21 mouse cellular contexts compared by ENCODE assay signal in the genomic region with DNA sequence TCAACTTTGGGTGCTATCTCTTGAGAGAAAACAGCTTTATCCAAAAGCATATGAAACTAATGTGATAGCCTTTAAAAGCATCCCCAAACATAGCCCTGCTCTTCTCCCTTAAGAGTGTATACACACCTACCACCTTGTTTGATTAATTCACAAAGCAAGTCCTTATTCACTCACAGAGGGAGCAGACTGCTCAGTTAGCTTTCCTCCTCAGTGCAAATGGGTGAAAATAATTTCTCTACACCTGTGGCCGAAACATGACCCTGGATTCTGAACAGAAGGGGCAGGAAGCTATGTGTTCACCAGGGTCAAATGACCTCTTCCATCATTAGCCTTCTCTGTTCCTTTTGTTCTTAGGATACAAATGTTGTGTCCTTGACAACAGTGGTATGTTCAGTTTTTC.
DNase-seq lines count a peak whose midpoint lies in the region; ATAC-seq and TF ChIP-seq lines count a peak whose summit lies in the region.
"Had no signal": no experiment of that assay in that cellular context is flagged by ENCODE, and none has a peak within 500 bp of the region (broad histone marks: within the 10 kb centered on the region; RNA-seq: fewer than 3 reads in every experiment).

No protein-coding gene starts in this region.

- no peak for TF ChIP-seq EP300 in stomach, postnatal 0 days (optimal IDR thresholded peaks at IDR 0.05)

- ATAC-seq in midbrain, embryonic 11.5 days (ENCODE audit: low FRiP score) = no peak
- no peak for ATAC-seq in midbrain, embryonic 16.5 days
- no peak for ATAC-seq in embryonic facial prominence, embryonic 12.5 days (ENCODE audit: insufficient number of reproducible peaks, insufficient read depth, low FRiP score, low TSS enrichment)
- no peak for ATAC-seq in stomach, postnatal 0 days (ENCODE audit: low FRiP score, low TSS enrichment)
- ATAC-seq: forebrain, embryonic 16.5 days; hindbrain, embryonic 16.5 days had no signal

- peak; percentile 33 for DNase-seq in midbrain, embryonic 11.5 days (ENCODE audit: low spot score, missing footprints)
- no peak for DNase-seq in limb, embryonic 10.5 days (ENCODE audit: low spot score)
- DNase-seq in stomach, postnatal 0 days (ENCODE audit: low spot score) = no peak
- DNase-seq in adrenal gland, postnatal 4 days (ENCODE audit: low spot score in 2 of 2) = no peak
- no peak for DNase-seq in adrenal gland, adult 8-10 months
- no peak for DNase-seq in ovary, postnatal 10 days (ENCODE audit: low spot score)
- DNase-seq: adrenal gland, postnatal 25 days; cerebellum, adult 2 months; cerebellum, postnatal 10 days; gastrocnemius, adult 2 months; gastrocnemius, postnatal 25 days; heart, postnatal 10 days; heart, postnatal 4 days; kidney, adult 11 months had no signal

- no peaks in the 10 kb centered on the region for H3K4me1 ChIP-seq in midbrain, embryonic 11.5 days (ENCODE audit: control insufficient read depth, insufficient read depth, low read length)
- no peaks in the 10 kb centered on the region for H3K4me1 ChIP-seq in midbrain, embryonic 16.5 days (ENCODE audit: control insufficient read depth, insufficient read depth, low read length)
- peaks cover 15% of the 10 kb centered on the region for H3K4me1 ChIP-seq in embryonic facial prominence, embryonic 12.5 days
- H3K4me1 ChIP-seq in limb, embryonic 10.5 days = peaks cover 35% of the 10 kb centered on the region
- H3K4me1 ChIP-seq in stomach, postnatal 0 days (replicated peaks; ENCODE audit: control insufficient read depth, insufficient read depth) = no peaks in the 10 kb centered on the region
- H3K4me1 ChIP-seq: hindbrain, embryonic 12.5 days had no signal

- TF ChIP-seq CTCF in stomach, postnatal 0 days (IDR thresholded peaks at IDR 0.05; ENCODE audit: low read depth) = no peak

- WGBS in midbrain, embryonic 11.5 days = 70% methylated on average over 1 of the region's 1 CpGs
- WGBS in midbrain, embryonic 16.5 days = 90% methylated on average over 1 of the region's 1 CpGs
- WGBS in embryonic facial prominence, embryonic 12.5 days = 46% methylated on average over 1 of the region's 1 CpGs
- 26% methylated on average over 1 of the region's 1 CpGs for WGBS in limb, embryonic 10.5 days
- WGBS in stomach, postnatal 0 days = 82% methylated on average over 1 of the region's 1 CpGs

- no peak overlapping the region for H3K4me2 ChIP-seq in midbrain, embryonic 11.5 days
- no peak overlapping the region for H3K4me2 ChIP-seq in midbrain, embryonic 16.5 days (ENCODE audit: low read length)
- no peak overlapping the region for H3K4me2 ChIP-seq in embryonic facial prominence, embryonic 12.5 days (replicated peaks)
- no peak overlapping the region for H3K4me2 ChIP-seq in stomach, postnatal 0 days (replicated peaks; ENCODE audit: low read depth)
- H3K4me2 ChIP-seq: hindbrain, embryonic 12.5 days had no signal

- H3K4me3 ChIP-seq in midbrain, embryonic 11.5 days (ENCODE audit: low read depth, low read length) = no peak overlapping the region
- H3K4me3 ChIP-seq in midbrain, embryonic 16.5 days (ENCODE audit: low read depth, low read length) = no peak overlapping the region
- no peak overlapping the region for H3K4me3 ChIP-seq in embryonic facial prominence, embryonic 12.5 days
- H3K4me3 ChIP-seq in limb, embryonic 10.5 days = no peak overlapping the region
- H3K4me3 ChIP-seq in stomach, postnatal 0 days (ENCODE audit: low read depth, low read length) = no peak overlapping the region
- H3K4me3 ChIP-seq: gastrocnemius, adult 2 months; heart, embryonic 10.5 days; hindbrain, embryonic 12.5 days had no signal

- no peaks in the 10 kb centered on the region for H3K36me3 ChIP-seq in midbrain, embryonic 11.5 days (ENCODE audit: control insufficient read depth, insufficient read depth, low read length)
- H3K36me3 ChIP-seq in midbrain, embryonic 16.5 days (ENCODE audit: control insufficient read depth, insufficient read depth, low read length) = no peaks in the 10 kb centered on the region
- no peaks in the 10 kb centered on the region for H3K36me3 ChIP-seq in embryonic facial prominence, embryonic 12.5 days
- no peaks in the 10 kb centered on the region for H3K36me3 ChIP-seq in limb, embryonic 10.5 days
- H3K36me3 ChIP-seq in stomach, postnatal 0 days (ENCODE audit: control insufficient read depth, insufficient read depth, low read length) = no peaks in the 10 kb centered on the region
- H3K36me3 ChIP-seq: G1E; heart, embryonic 10.5 days; hindbrain, embryonic 12.5 days had no signal

- H3K27me3 ChIP-seq in midbrain, embryonic 11.5 days (ENCODE audit: control insufficient read depth, insufficient read depth, low read length) = no peaks in the 10 kb centered on the region
- H3K27me3 ChIP-seq in midbrain, embryonic 16.5 days (ENCODE audit: control insufficient read depth, insufficient read depth, low read depth, low read length) = no peaks in the 10 kb centered on the region
- no peaks in the 10 kb centered on the region for H3K27me3 ChIP-seq in embryonic facial prominence, embryonic 12.5 days
- no peaks in the 10 kb centered on the region for H3K27me3 ChIP-seq in limb, embryonic 10.5 days (ENCODE audit: low read depth, poor library complexity, severe bottlenecking)
- H3K27me3 ChIP-seq in stomach, postnatal 0 days (ENCODE audit: control insufficient read depth, insufficient read depth, low read length) = no peaks in the 10 kb centered on the region
- H3K27me3 ChIP-seq: hindbrain, embryonic 12.5 days had no signal

- no peaks in the 10 kb centered on the region for H3K9me3 ChIP-seq in midbrain, embryonic 11.5 days (ENCODE audit: control insufficient read depth, low read length)
- H3K9me3 ChIP-seq in midbrain, embryonic 16.5 days (replicated peaks; ENCODE audit: control insufficient read depth, low read length, poor library complexity, severe bottlenecking) = no peaks in the 10 kb centered on the region
- no peaks in the 10 kb centered on the region for H3K9me3 ChIP-seq in embryonic facial prominence, embryonic 12.5 days
- no peaks in the 10 kb centered on the region for H3K9me3 ChIP-seq in limb, embryonic 10.5 days (replicated peaks)
- no peaks in the 10 kb centered on the region for H3K9me3 ChIP-seq in stomach, postnatal 0 days (ENCODE audit: control insufficient read depth, low read length)
- H3K9me3 ChIP-seq: G1E; heart, embryonic 10.5 days; hindbrain, embryonic 12.5 days had no signal

- H3K27ac ChIP-seq in midbrain, embryonic 11.5 days (ENCODE audit: low read depth, low read length) = no peak overlapping the region
- no peak overlapping the region for H3K27ac ChIP-seq in midbrain, embryonic 16.5 days (ENCODE audit: low read length)
- peak overlapping the region; percentile 32; the same call in 1 of the 2 replicates for H3K27ac ChIP-seq in embryonic facial prominence, embryonic 12.5 days
- peak overlapping the region; percentile 67 for H3K27ac ChIP-seq in limb, embryonic 10.5 days
- peak overlapping the region; percentile 67 for H3K27ac ChIP-seq in stomach, postnatal 0 days (replicated peaks)
- H3K27ac ChIP-seq: gastrocnemius, adult 2 months; heart, embryonic 10.5 days; hindbrain, embryonic 12.5 days had no signal

- no peak overlapping the region for H3K9ac ChIP-seq in midbrain, embryonic 11.5 days (ENCODE audit: low read length)
- no peak overlapping the region for H3K9ac ChIP-seq in midbrain, embryonic 16.5 days (ENCODE audit: low read depth, low read length)
- H3K9ac ChIP-seq in embryonic facial prominence, embryonic 12.5 days = no peak overlapping the region
- H3K9ac ChIP-seq in stomach, postnatal 0 days (ENCODE audit: low read length) = no peak overlapping the region
- H3K9ac ChIP-seq: hindbrain, embryonic 12.5 days had no signal

Comparison
In these comparisons a context has a peak if more than half of its experiments do, and no peak if none do; other contexts are left out.
1. H3K27ac ChIP-seq: peak in embryonic facial prominence, embryonic 12.5 days (single experiment), limb, embryonic 10.5 days (single experiment) and stomach, postnatal 0 days (single experiment); none in midbrain, embryonic 11.5 days (single experiment) and midbrain, embryonic 16.5 days (single experiment).